Mouse (Mus musculus) G1E (cell line): ENCODE results near the gene Ghrl.

Experiments used
- CTCF ChIP-seq: IDR thresholded peaks from 2 replicates; pipeline ENCODE4 v1.5.1; 2012; ENCODE audit warnings: low read depth, low read length, inconsistent platforms, mixed read lengths
- GATA1 ChIP-seq: IDR thresholded peaks from 2 replicates; pipeline ENCODE4 v1.6.1; 2012; ENCODE audit warnings: borderline replicate concordance, low read length, inconsistent platforms, mixed read lengths
- POLR2AphosphoS5 ChIP-seq: IDR thresholded peaks from 2 replicates; pipeline ENCODE4 v1.6.1; 2012; ENCODE audit warnings: low read depth, low read length, inconsistent platforms; ENCODE audit not compliant: insufficient replicate concordance
- TAL1 ChIP-seq: conservative IDR thresholded peaks from 2 replicates; pipeline ENCODE4 v1.6.1; 2012; ENCODE audit warnings: low read depth, low read length, inconsistent platforms, mixed read lengths

DNA sequence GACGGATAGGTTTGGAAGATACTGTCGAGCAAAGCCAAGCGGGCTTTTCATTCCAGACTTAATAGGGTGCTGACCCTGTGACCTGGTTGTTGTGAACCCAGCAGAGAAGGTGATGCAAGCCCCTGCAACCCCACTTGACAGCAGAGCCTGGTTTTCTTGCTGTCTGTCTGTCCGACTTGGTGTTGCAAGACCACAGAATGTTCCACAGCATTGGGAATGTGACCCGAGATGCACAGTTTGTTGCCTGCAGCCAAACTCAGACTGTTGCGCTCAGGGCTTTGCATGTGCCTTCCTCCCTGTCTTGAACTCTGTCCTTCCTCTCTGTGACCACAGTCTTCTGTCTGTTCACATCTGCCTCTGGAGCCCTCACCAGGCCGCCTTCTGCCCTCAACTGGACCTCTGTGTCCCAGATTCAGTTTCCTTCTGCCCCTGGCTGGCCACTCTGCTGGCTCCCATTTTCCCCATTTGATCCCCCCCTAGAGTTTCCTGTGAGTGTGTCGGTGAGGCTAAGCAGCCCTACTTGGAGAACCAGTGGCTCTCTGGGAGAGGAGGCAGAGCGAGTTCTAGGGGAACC is 39.6 kb downstream of the Ghrl start:
- no peak for TF ChIP-seq CTCF
- no peak for TF ChIP-seq POLR2AphosphoS5
- no peak for TF ChIP-seq GATA1
- TF ChIP-seq TAL1, result no peak
